Mouse (Mus musculus) intestine, embryonic 14.5 days (tissue): Measurements from ENCODE around the gene Ldah. TPM values are rescaled to one million over a fixed set of nuclear protein-coding genes. Genes with fewer than 3 reads are reported as not detected.
"Not testable (repeated sequence)": the region's sequence is repeated elsewhere in the genome, so short reads cannot be mapped to it uniquely, and the experiment has no call there.

Experiments used
- ATAC-seq: fragments of 200-750 bp; cut with Nextera tagmentation; replicated peaks from 2 replicates; pipeline ENCODE4 v1.8.0; 2017; ENCODE audit warnings: low read depth, moderate number of reproducible peaks, moderate TSS enrichment, moderate library complexity; ENCODE audit not compliant: low FRiP score, low TSS enrichment
- DNase-seq: peaks from one replicate; pipeline ENCODE4 v3.0.0-alpha.2; 2018; ENCODE audit warnings: low spot score
- H3K27ac ChIP-seq: fragments of 300-500 bp; sonication (generic); 2 replicates; pipeline ENCODE4 v1.5.1; 2014; ENCODE audit warnings: low read depth, mild to moderate bottlenecking, control low read depth
- H3K27me3 ChIP-seq: fragments of 300-500 bp; sonication (generic); replicated peaks from 2 replicates; pipeline ENCODE4 v1.6.1; 2014; ENCODE audit warnings: low read length, control low read depth; ENCODE audit not compliant: control insufficient read depth, insufficient read depth
- H3K36me3 ChIP-seq: fragments of 300-500 bp; sonication (generic); 2 replicates; pipeline ENCODE4 v1.6.1; 2014; ENCODE audit warnings: low read length, control low read depth; ENCODE audit not compliant: control insufficient read depth, insufficient read depth
- H3K4me1 ChIP-seq: fragments of 300-500 bp; sonication (generic); replicated peaks from 2 replicates; pipeline ENCODE4 v1.6.1; 2014; ENCODE audit warnings: low read length, control low read depth, mixed read lengths; ENCODE audit not compliant: control insufficient read depth, insufficient read depth
- H3K4me2 ChIP-seq: fragments of 300-500 bp; sonication (generic); 2 replicates; pipeline ENCODE4 v1.6.1; 2014; ENCODE audit warnings: low read length
- H3K4me3 ChIP-seq: fragments of 300-500 bp; sonication (generic); 2 replicates; pipeline ENCODE4 v1.5.1; 2014; ENCODE audit warnings: low read depth, low read length, control low read depth, mixed read lengths
- H3K9ac ChIP-seq: fragments of 300-500 bp; sonication (generic); 2 replicates; pipeline ENCODE4 v1.6.1; 2014; ENCODE audit warnings: mild to moderate bottlenecking, low read length
- H3K9me3 ChIP-seq: fragments of 300-500 bp; sonication (generic); 2 replicates; pipeline ENCODE4 v1.6.1; 2016; ENCODE audit warnings: low read length, control low read depth; ENCODE audit not compliant: control insufficient read depth
- WGBS: fragments of 180-500 bp; shearing (Covaris S2); extraction: QIAGEN DNeasy Blood & Tissue Kit; methylation state at CpG from one replicate; pipeline ENCODE4 v1.1.7; 2014; 5-methylcytosine and 5-hydroxymethylcytosine counted together
- polyA plus RNA-seq: library from polyadenylated mRNA; unstranded; fragments of >200 nt; fragmentation: Nextera tagmentation; extraction: Ambion mirVana; gene quantifications from 2 replicates; pipeline ENCODE4 v1.2.1, GENCODE M21; 2014

Gene Ldah
- 51.2 and 56.2 TPM in 2 replicates for polyA plus RNA-seq

DNA sequence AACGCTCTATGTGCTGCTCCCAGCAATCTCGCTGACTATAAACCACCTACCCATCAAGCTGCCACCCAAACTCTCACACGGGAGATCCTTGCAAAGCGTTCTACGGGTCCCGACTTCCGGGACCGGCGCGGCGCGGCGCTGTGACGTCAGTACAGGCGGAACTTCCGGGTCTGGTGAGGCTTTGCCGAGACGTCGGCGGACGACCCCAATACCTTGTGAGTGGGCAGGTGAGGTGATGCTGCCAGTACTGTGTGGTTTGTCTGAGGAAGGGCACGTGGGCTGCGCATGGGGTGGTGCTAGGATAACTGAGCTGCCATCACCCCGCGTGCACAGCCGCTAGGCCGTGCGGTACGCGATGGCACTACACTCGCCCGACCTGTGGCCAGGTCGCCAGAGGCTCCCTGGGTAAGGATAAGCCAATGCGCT is at the start of gene Ldah:
Gene Ldah (plus strand): TSS at position 130 of the 426 bp plus-strand sequence.
- DNase-seq, result peak; percentile 97
- no peaks in the 10 kb centered on the region; the same call in 1 of the 2 replicates for H3K4me1 ChIP-seq
- peak within 1 kb of the TSS; percentile 73 for H3K9ac ChIP-seq
- no peaks in the 10 kb centered on the region for H3K36me3 ChIP-seq
- WGBS, result under 1% methylated on average over 34 of the region's 34 CpGs
- no peaks in the 10 kb centered on the region for H3K27me3 ChIP-seq
- H3K27ac ChIP-seq, result peak within 1 kb of the TSS; percentile 51; the same call in 1 of the 2 replicates
- H3K4me2 ChIP-seq, result peak within 1 kb of the TSS; percentile 73
- peak within 1 kb of the TSS; percentile 97 for H3K4me3 ChIP-seq
- H3K9me3 ChIP-seq, result no peaks in the 10 kb centered on the region
- ATAC-seq, result peak; percentile 99

DNA sequence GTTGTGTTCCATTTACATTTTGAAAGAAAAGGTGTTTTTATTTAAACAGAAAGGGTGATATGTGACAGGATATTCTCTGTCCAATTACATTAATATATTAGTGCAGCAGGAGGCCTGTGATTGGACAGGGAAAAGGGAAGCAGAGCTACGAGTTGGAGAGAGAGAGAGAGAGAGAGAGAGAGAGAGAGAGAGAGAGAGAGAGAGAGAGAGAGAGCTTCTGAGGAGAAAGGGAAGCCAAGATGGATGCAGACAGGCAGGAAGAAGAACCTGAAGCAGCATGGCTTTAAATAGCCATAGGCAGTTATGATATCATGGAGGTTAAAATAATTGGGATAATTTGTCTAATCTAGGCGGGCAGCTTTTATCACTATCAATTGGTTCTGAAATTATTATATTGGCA is 40.2 kb upstream of the Ldah start:
- Histone ChIP-seq H3K9ac (no peak overlapping the region), H3K4me2 (no peak overlapping the region), H3K27me3 (no peaks in the 10 kb centered on the region), H3K4me3 (no peak overlapping the region), H3K9me3 (no peaks in the 10 kb centered on the region), H3K4me1 (no peaks in the 10 kb centered on the region), H3K36me3 (no peaks in the 10 kb centered on the region), H3K27ac (no peak overlapping the region)
- whole genome bisulfite sequencing, result 64% methylated on average over 2 of the region's 2 CpGs
- no peak for DNase-seq
- no peak for ATAC-seq

DNA sequence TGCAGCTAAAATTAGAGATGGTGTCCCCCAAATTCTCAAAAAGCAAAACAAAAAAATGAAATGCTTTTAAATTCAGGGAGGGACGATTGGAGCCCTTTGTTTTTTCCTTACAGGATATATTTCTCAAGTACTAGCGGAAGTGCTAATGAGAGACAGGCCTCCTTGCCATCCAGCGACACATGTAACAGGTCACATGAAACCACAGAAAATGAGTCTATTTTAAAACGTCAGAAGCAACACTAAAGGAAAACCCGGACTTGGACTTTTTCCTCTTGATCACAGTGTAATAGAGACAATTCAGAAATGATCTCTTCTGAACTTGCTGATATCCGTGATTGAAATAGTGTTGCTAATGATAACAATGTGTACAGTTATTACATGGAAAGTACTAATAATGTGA is 27.0 kb upstream of the Ldah start:
- no peak overlapping the region for H3K4me2 ChIP-seq
- WGBS, result 68% methylated on average over 6 of the region's 6 CpGs
- no peaks in the 10 kb centered on the region for H3K36me3 ChIP-seq
- H3K27ac ChIP-seq, result no peak overlapping the region
- no peak overlapping the region for H3K4me3 ChIP-seq
- H3K9me3 ChIP-seq, result no peaks in the 10 kb centered on the region
- DNase-seq, result no peak
- no peak overlapping the region for H3K9ac ChIP-seq
- ATAC-seq, result no peak
- H3K4me1 ChIP-seq, result no peaks in the 10 kb centered on the region
- H3K27me3 ChIP-seq, result no peaks in the 10 kb centered on the region

DNA sequence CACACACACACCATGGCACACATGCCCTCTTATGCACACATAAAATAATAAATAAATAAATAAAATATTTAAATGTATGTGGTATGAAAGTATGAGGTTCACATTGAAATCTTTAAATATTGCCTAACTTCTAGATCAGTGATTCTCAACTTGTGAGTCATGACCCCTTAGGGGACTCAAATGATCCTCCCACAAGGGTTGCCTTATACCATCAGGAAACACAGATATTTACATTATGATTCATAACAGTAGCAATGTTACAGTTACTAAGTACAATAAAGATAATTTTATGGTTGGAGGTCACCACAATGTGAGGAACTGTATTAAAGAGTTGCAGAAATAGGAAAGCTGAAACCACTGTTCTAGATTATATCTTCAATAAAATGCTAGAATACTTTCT is 26.2 kb upstream of the Ldah start:
- Histone ChIP-seq H3K9me3 (no peaks in the 10 kb centered on the region), H3K27ac (no peak overlapping the region), H3K4me3 (no peak overlapping the region), H3K9ac (no peak overlapping the region), H3K4me2 (no peak overlapping the region), H3K4me1 (no peaks in the 10 kb centered on the region), H3K27me3 (no peaks in the 10 kb centered on the region), H3K36me3 (no peaks in the 10 kb centered on the region)
- no peak for ATAC-seq
- DNase-seq, result no peak

DNA sequence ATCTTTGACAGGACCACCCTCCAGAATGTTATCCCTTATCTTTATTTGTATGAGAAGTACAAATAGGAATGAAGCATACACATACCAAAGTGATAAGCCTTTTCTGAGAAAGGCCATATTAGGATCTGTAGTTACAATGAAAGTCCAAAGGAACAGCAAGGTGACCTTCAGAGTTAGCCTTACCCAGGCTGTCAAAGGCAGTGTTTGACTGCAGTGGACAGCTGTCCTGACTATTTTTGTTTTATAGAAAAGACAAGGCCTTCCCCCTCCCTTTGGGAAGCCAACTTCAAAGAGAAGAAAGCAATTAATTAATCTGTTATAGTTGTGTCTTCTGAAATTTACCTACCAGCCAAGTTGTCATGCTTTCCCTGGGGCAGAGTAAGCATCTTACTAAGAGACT is 23.4 kb upstream of the Ldah start:
- Histone ChIP-seq H3K4me3 (no peak overlapping the region), H3K27ac (no peak overlapping the region), H3K36me3 (no peaks in the 10 kb centered on the region), H3K9ac (no peak overlapping the region), H3K4me2 (no peak overlapping the region), H3K9me3 (no peaks in the 10 kb centered on the region), H3K27me3 (no peaks in the 10 kb centered on the region), H3K4me1 (no peaks in the 10 kb centered on the region)
- ATAC-seq (no peak), DNase-seq (no peak)

DNA sequence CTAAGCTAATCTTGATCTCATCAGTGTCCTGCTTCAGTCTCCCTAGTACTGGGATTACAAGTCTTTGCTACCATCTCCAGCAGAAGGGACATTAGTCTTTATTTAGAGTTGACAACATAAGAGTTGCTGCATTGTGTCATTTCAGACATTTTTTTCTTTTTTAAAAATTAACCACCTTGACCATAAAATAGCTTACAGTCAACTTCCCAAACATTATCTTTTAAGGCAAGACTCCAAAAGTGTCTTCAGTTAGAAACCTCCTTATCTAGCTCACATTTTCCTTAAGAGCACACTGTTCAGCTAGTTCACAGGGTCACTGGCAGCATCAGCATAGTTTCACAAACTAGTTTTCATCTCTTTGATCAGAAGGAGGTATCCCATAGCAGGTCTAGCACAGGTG is 19.7 kb upstream of the Ldah start:
- H3K36me3 ChIP-seq, result no peaks in the 10 kb centered on the region
- ATAC-seq, result no peak
- no peaks in the 10 kb centered on the region for H3K4me1 ChIP-seq
- no peaks in the 10 kb centered on the region for H3K9me3 ChIP-seq
- no peak overlapping the region for H3K4me2 ChIP-seq
- no peak overlapping the region for H3K9ac ChIP-seq
- H3K27ac ChIP-seq, result no peak overlapping the region
- no peak overlapping the region for H3K4me3 ChIP-seq
- DNase-seq, result no peak
- H3K27me3 ChIP-seq, result no peaks in the 10 kb centered on the region

DNA sequence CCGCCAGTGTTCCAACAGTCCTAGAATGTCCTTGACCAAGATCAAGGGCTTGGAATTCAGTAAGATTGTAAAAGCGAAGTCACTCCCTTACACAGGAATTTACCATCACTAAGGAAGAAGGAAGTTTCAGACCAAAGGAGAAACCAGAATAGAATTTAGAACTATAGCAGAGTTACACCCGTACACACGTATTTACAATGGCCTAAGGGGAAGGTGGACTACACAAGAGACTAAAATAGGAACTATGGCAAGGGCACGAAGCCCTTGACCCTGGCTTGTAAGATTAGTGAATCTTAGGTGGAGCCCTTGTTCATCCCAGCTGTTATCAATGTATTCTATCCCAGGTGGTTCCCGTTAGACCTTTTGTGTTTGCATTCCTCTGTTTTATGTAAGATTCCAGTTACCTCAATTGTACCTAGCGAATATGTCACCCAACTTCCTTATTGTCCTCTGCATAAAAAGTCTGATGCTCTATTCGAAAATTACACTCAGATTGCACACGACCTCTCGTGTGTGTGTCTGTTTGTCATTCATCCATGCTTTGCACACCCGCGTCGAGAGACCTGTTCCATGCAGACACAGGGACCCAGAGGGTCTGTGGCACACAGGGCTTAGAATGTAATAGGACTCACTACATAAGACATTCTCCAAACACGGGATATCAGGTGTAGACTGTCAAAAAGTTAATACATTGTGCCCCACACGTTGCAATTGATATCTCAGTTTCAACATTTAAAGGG is 18.9 kb upstream of the Ldah start:
- H3K4me1 ChIP-seq, H3K9ac ChIP-seq, H3K27ac ChIP-seq, ATAC-seq, H3K9me3 ChIP-seq, H3K27me3 ChIP-seq, DNase-seq, H3K4me2 ChIP-seq, H3K4me3 ChIP-seq, H3K36me3 ChIP-seq: not testable (repeated sequence)
- 86% methylated on average over 15 of the region's 15 CpGs for WGBS

DNA sequence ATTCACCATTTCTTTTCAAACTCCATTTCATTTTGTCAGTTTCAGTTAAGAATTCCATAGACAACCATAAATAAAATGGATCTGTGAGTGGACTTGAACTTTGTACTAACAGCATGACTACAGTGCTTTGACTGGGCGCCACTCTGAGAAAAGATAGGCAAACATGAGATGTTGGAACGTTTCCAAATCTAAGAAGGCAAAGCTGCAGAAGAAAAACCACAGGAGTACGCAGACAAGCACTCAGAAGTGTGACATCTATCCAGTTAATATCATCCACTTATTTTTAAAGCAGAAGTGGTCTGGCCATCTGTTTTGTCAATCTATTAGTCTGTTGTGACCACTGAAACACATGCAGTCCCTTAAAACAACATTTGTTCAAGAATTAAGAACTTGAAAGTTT is 18.2 kb upstream of the Ldah start:
- Histone ChIP-seq H3K36me3 (no peaks in the 10 kb centered on the region), H3K9ac (no peak overlapping the region), H3K27me3 (no peaks in the 10 kb centered on the region), H3K9me3 (no peaks in the 10 kb centered on the region), H3K4me3 (no peak overlapping the region), H3K4me2 (no peak overlapping the region), H3K27ac (no peak overlapping the region), H3K4me1 (no peaks in the 10 kb centered on the region)
- 67% methylated on average over 3 of the region's 3 CpGs for WGBS
- ATAC-seq (no peak), DNase-seq (no peak)

DNA sequence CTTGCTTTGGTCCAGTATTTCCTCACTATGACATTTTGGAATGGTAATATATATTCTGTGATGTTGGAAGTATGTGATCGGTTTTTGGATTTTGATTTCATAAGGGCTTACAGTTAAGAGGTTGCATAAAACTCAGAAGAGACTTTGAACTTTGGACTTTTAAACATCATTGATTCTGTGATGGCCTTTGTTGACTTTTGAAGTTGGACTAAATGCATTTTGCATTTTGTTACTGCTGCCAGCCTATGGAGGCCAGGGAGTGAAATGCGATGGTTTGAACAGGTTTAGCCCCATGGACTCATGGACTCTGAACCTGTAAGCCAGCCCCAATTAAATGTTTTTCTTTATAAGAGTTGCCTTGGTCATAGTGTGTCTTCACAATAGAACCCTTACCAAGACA is 2.2 kb upstream of the Ldah start:
- Histone ChIP-seq H3K36me3 (no peaks in the 10 kb centered on the region), H3K4me2 (no peak overlapping the region), H3K27ac (no peak overlapping the region), H3K9me3 (no peaks in the 10 kb centered on the region), H3K4me1 (no peaks in the 10 kb centered on the region; the same call in 1 of the 2 replicates), H3K9ac (no peak overlapping the region), H3K4me3 (no peak overlapping the region), H3K27me3 (no peaks in the 10 kb centered on the region)
- DNase-seq, result no peak
- 84% methylated on average over 2 of the region's 2 CpGs for WGBS
- ATAC-seq, result no peak
